Mouse (Mus musculus) gonadal fat pad, adult 2 months (tissue): ENCODE data around the gene Eomes. TPM values are rescaled to one million over a fixed set of nuclear protein-coding genes. Genes with fewer than 3 reads are reported as not detected.

Experiments used
- DNase-seq: peaks from one replicate; pipeline ENCODE4 v3.0.0-alpha.2; 2012; ENCODE audit warnings: low read depth
- polyA plus RNA-seq: library from polyadenylated mRNA; depleted of rRNA; stranded (reverse); fragments of >200 nt; gene quantifications from 2 replicates; pipeline ENCODE4 v1.2.3, GENCODE M21; 2012; rRNA removed

Eomes gene
- polyA plus RNA-seq, 1 experiment: 0.12 TPM

DNA sequence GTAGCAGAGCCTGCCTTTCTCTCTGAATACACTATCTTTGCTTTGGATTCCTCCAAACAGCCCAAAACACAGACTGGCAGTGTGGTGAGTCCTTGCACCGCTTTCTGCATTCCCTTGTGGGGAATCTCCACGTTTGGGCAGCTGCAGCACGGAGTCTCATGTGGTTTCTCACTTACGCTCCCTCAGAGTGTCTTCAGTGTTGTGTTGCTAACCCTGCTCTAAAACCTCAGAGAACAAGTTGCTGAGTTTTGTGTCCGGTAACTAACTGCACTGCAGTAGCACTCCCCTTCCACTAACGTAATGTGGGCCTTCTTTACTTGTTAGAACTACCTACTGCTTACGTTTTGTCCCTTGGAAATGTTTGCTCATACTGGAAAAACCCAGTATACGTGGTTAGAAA, 41.1 kb downstream of the Eomes start:
- DNase-seq: no peak

DNA sequence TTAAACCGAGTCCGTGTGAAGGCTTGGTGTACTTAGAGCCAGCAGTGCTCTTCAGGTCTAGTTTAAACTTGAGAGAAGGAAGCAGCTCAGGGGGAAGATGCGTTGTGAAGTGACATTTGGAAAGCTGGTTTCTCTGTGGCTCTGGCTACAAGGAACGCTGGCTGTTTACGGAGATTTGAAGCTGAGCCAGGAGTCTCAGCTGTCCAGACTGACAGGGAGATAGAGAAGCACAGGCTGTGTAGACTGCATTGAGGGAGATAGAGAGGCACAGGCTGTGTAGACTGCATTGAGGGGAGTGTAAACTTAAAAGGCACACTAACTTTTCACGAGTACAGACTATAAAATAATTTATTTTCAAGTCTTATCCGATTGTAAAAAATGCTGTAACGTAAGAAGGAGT, 42.0 kb downstream of the Eomes start:
- DNase-seq: no peak

DNA sequence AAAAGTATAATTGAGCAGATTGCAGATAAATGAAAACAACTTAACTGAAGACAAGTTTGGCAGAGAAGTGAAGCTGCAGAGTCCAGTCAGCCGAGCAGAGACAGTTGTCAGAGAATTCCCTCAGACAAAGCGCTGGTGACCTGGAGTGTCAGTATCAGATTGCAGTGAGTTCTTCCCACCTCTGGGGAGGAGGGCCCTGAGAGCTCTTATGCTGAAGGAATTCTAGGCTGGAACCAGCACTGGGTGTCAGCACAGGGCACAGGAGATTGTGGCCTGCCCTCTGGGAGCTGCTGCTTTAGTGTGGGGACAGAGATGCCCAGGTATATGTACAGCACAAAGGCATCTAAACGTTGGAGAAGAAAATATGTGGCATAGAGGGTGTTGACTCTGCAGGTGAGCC, 42.8 kb downstream of the Eomes start:
- no peak for DNase-seq

DNA sequence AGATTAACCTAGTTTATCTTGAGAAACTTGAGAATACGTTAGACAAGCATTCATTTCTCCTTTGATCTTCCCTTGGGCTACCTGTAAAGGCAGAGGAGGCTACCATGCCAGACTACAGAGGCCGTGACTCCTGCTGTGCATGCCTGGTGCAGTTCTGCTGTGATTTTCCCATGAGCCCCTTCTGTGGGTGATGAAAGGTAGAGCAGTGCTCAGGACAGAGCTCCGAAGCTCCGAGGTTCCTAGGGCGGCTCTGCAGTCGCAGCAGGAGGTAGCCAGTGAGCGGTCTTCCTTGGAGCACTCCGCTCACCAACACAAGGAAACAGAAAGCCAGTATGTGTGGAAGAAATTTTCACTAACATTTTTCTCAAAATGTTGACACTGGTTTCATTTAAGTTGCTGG, 43.6 kb downstream of the Eomes start:
- DNase-seq: no peak

DNA sequence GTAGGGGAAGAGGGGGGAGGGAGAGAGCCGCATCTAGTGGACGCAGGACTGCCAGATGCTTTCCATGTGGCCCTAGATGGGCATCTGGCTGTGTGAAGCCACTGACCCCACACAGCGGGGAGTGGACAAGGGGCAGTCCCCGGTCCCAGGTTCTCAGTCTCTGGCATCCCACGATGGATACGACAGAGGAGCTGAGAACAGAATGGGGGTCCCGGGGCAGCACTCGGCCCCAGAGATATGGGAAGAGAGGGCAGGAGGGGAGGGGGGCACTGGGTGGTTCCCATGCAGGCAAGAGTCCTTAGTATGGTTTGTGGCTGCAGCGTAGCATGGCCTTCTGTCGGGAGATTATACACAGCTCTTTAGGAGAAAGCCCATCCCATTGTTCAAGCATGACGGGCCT, 45.7 kb downstream of the Eomes start:
- no peak for DNase-seq

DNA sequence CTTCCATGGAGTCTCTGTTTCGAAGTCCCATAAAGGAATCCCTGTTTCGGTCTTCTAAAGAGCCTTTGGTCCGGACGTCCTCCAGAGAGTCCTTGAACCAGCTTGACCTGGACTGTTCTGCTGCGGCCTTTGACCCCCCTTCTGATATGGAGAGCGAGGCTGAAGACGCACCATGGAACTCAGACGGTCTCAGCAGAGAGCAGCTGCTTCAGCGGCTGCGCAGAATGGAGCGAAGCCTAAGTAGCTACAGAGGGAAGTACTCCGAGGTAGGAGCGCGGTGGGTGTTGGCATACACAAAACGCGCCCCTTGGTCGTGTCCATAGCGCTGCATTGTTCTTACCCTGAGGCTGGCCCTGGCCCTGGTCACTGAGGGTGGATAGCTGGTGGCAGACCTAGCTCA, 49.0 kb downstream of the Eomes start:
- no peak for DNase-seq

DNA sequence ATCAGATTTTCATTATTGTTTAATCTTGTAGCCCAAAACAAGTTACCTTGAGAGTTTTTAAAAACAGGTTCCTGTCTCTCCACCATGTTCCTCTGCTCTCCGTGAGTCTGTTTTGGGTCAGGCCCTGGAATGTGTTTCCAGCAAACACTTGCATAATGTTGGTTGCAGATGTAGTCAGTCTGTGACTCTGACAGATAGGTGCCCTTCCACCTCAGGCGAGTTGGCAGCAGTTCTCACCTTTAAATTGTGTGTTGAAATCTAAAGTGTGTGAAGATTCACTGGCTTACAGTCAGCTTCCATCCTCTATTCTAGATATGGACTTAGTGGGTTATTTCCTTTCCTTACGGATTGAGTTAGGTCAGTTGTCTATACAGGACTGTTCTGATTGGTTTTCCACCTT, 51.8 kb downstream of the Eomes start:
- DNase-seq: no peak

DNA sequence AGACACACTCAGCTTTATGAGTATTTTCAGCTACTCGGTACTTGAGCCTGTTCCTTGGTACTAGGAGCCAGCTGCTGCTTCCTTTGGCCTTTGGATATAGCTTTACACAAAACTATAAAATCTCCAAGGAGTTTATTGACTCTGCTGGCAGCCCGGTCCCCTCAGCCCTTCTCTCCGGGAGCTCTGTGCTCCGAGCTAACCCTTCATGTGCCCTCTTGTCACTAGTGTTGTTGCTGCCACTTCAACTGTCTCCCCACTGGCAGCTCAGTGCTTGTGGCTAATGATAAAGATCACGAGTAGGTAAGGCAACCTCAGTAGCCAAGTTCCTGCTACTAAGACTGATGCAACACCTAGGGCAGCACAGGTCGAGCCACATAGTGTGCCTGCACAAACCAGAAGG, 52.7 kb downstream of the Eomes start:
- DNase-seq: no peak

DNA sequence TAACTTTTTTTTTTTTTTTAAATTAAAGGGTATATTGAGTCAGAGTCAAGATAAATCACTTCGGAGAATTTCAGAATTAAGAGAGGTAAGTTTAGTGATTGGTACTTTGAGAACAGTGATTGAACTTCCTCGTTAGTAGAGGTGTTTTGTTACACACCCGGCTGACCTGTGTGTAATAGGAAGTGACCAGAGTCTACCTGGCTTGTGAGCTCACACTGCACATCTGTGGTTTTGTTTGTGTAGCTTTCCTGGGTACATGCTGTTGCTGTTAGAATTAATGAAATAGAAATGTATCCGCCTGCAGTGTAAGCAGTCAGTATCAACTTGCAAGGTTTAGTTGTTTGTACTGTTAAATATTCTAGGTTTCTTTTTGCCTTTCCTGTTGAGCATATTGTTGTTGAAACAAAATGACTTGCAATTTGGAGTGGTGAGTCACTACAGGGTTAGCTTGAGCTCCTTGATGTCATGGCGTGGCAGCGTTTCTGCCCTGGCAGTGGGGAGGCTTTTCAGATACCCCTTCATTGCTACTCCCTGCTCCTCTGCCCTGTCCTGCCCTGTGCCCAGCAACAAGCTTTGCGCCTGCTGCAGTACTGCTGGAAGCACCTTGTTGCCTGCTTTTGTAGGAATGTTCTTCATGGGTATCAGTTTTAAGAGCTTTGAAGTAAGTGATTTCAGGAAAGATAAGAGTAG, 54.6 kb downstream of the Eomes start:
- DNase-seq: no peak

Other genes with a start within 250 kb of the Eomes start
- gene Golga4, start 28.1 kb downstream of the Eomes start, polyA plus RNA-seq: 18.4 and 27.5 TPM in 2 replicates
- 12.6 and 13.2 TPM in 2 replicates for gene Itga9, start 128.5 kb downstream of the Eomes start, polyA plus RNA-seq